Mouse (Mus musculus) midbrain, postnatal 0 days (tissue): ENCODE results near the gene Rabggtb. TPM values are rescaled to one million over a fixed set of nuclear protein-coding genes. Genes with fewer than 3 reads are reported as not detected.

ENCODE experiments used
- ATAC-seq: fragments of 200-750 bp; cut with Nextera tagmentation; 2 replicates; pipeline ENCODE4 v1.8.0; 2017; ENCODE audit warnings: moderate number of reproducible peaks, mild to moderate bottlenecking, moderate TSS enrichment, moderate library complexity; ENCODE audit not compliant: low FRiP score
- DNase-seq: peaks from one replicate; pipeline ENCODE4 v3.0.0-alpha.2; 2015; ENCODE audit warnings: low spot score
- H3K27ac ChIP-seq: fragments of 300-500 bp; sonication (generic); 2 replicates; pipeline ENCODE4 v1.5.1; 2014; ENCODE audit warnings: low read depth, mild to moderate bottlenecking, low read length, mixed read lengths
- H3K27me3 ChIP-seq: fragments of 300-500 bp; sonication (generic); 2 replicates; pipeline ENCODE4 v1.6.1; 2014; ENCODE audit warnings: low read length, control low read depth, mixed read lengths; ENCODE audit not compliant: insufficient read depth
- H3K36me3 ChIP-seq: fragments of 300-500 bp; sonication (generic); 2 replicates; pipeline ENCODE4 v1.6.1; 2014; ENCODE audit warnings: low read length, control low read depth, mixed read lengths; ENCODE audit not compliant: insufficient read depth
- H3K4me1 ChIP-seq: fragments of 300-500 bp; sonication (generic); 2 replicates; pipeline ENCODE4 v1.6.1; 2014; ENCODE audit warnings: mild to moderate bottlenecking, control low read depth, antibody characterized with exemption, low read length, mixed read lengths; ENCODE audit not compliant: insufficient read depth
- H3K4me2 ChIP-seq: fragments of 300-500 bp; sonication (generic); 2 replicates; pipeline ENCODE4 v1.6.1; 2014; ENCODE audit warnings: low read depth, mild to moderate bottlenecking, low read length, mixed read lengths; ENCODE audit not compliant: poor library complexity, severe bottlenecking
- H3K4me3 ChIP-seq: fragments of 300-500 bp; sonication (generic); 2 replicates; pipeline ENCODE4 v1.5.1; 2014; ENCODE audit warnings: low read depth, mild to moderate bottlenecking, low read length, moderate library complexity
- H3K9ac ChIP-seq: fragments of 300-500 bp; sonication (generic); replicated peaks from 2 replicates; pipeline ENCODE4 v1.6.1; 2014; ENCODE audit warnings: mild to moderate bottlenecking, low read length, moderate library complexity, mixed read lengths; ENCODE audit not compliant: poor library complexity, severe bottlenecking
- H3K9me3 ChIP-seq: fragments of 300-500 bp; sonication (generic); 2 replicates; pipeline ENCODE4 v1.6.1; 2016; ENCODE audit warnings: low read length, control low read depth
- CTCF ChIP-seq: IDR thresholded peaks from 2 replicates; pipeline ENCODE4 v1.5.1; 2016; ENCODE audit warnings: antibody characterized with exemption, mild to moderate bottlenecking
- WGBS: fragments of 180-500 bp; shearing (Covaris S2); extraction: QIAGEN DNeasy Blood & Tissue Kit; methylation state at CpG from one replicate; pipeline ENCODE4 v1.1.7; 2014; 5-methylcytosine and 5-hydroxymethylcytosine counted together
- polyA plus RNA-seq: library from polyadenylated mRNA; unstranded; fragments of >200 nt; fragmentation: Nextera tagmentation; extraction: Ambion mirVana; gene quantifications from 2 replicates; pipeline ENCODE4 v1.2.1, GENCODE M21; 2015
- total RNA-seq: library from RNA; depleted of rRNA; stranded (reverse); fragments of >200 nt; gene quantifications from 2 replicates; pipeline ENCODE4 v1.2.3, GENCODE M21; 2014

Gene Rabggtb
- total and polyA plus RNA-seq, 2 experiments from 2014 or later, result 52.7 to 63.1 TPM

DNA sequence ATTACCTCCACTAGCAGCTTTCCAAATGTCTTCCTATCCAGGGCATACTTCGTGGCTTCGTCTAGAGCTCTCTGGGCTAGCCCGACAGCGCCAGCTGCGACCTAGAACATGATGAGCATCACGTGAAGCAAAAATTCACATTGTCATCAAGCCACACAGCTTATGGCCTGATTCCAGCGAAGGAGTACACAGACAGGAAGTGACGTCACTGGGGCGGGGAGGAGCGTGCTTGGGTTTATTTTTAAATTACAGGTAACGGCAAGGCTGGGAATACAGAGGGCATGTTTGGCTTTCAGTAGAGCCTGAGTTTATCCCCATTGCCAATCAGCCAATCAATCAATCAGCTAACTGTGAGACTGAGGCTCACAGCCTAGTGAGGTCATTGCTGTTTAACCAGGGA is 16.7 kb upstream of the Rabggtb start:
- no peaks in the 10 kb centered on the region for H3K4me1 ChIP-seq
- WGBS, result 96% methylated on average over 11 of the region's 11 CpGs
- H3K9ac ChIP-seq, result no peak overlapping the region
- H3K36me3 ChIP-seq, result peaks cover 32% of the 10 kb centered on the region
- TF ChIP-seq CTCF, result no peak
- no peak for ATAC-seq
- no peaks in the 10 kb centered on the region for H3K27me3 ChIP-seq
- no peak for DNase-seq
- no peak overlapping the region for H3K4me2 ChIP-seq
- no peak overlapping the region for H3K4me3 ChIP-seq
- no peak overlapping the region for H3K27ac ChIP-seq
- no peaks in the 10 kb centered on the region for H3K9me3 ChIP-seq

DNA sequence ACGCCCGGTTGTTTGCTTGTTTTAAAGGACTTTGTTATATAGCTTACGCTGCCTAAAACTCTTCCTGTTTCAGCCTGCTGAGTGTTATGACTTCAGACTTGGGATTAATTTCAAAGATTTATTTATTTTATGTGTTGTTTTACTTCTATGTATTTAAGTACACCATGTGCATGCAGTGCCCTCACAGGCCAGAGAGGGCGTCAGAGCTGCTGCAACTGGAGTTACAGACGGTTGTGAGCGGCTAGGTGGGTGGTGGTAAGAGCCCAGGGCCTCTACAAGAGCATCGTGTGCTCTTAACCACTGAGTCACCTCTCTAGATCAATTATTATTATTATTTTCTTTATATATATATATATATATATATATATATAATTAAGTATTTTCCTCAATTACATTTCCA is 13.5 kb upstream of the Rabggtb start:
- 91% methylated on average over 7 of the region's 7 CpGs for WGBS
- ATAC-seq, result no peak
- H3K4me3 ChIP-seq, result no peak overlapping the region

DNA sequence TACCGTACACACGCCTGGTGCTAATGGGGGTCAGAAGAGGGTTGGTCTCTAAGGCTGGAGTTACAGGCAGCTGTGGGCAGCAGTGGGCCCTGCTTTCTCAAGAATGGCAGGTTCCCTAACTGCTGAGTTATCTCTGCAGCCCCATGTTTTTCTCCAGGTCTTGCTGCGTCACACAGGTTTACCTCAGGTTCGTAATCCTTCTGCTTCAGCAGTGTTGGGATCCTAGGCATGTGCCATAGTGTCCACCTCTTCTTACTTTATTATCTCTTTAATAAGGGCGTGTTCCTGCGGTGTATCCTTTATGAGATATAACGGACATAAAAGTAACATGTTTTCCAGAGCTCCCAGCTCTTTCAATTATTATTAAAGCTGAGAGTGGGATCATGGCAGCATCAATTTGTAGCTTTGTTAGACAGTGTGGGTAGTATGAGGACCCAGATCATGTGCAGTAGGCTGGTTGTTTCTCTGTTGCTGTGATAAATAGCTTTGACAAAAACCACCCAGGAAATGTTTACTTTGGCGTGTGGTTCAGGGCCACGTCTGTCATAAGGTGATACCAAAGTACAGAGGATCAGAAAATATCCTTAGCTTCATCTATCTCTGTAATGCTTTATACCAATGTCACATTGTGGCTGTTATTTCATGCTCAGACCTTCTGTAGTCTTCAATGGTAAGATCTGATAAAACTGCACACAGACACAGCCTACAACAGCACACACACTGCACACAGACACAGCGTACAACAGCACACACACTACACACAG is 8.5 kb upstream of the Rabggtb start:
- Histone ChIP-seq H3K27ac (no peak overlapping the region), H3K4me1 (no peaks in the 10 kb centered on the region), H3K9me3 (no peaks in the 10 kb centered on the region), H3K36me3 (peaks cover 4% of the 10 kb centered on the region), H3K9ac (no peak overlapping the region), H3K27me3 (no peaks in the 10 kb centered on the region), H3K4me2 (no peak overlapping the region), H3K4me3 (no peak overlapping the region)
- ATAC-seq (no peak), DNase-seq (no peak)
- WGBS, result 95% methylated on average over 10 of the region's 10 CpGs
- TF ChIP-seq CTCF, result no peak

More for the DNA sequence above, 13.5 kb upstream of the Rabggtb start:
- H3K9ac ChIP-seq, result no peak overlapping the region
- TF ChIP-seq CTCF, result no peak
- no peaks in the 10 kb centered on the region for H3K4me1 ChIP-seq
- no peak overlapping the region for H3K4me2 ChIP-seq
- H3K27ac ChIP-seq, result no peak overlapping the region
- peaks cover 16% of the 10 kb centered on the region for H3K36me3 ChIP-seq
- no peaks in the 10 kb centered on the region for H3K9me3 ChIP-seq
- no peaks in the 10 kb centered on the region for H3K27me3 ChIP-seq
- DNase-seq, result no peak

DNA sequence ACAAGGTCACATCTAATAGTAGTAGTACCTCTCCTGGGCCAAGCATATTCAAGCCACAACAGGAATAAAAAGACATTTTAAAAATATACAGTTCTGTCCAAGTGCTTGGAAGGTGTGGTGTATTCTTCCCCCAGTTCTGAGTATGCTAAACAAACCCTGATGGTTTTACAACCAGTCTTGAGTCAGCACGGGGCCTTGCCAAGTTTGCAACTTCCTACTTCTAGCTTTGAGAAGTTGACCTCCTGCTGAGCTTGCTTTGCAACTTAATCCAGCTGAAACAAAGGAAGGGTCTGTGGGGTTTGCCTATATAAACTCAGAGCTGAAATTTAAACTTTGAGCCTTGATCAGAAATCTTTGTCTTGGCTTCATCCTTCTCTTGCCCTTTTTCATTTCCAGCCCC is 4.4 kb upstream of the Rabggtb start:
- Histone ChIP-seq H3K27ac (no peak overlapping the region), H3K36me3 (no peaks in the 10 kb centered on the region), H3K9me3 (no peaks in the 10 kb centered on the region), H3K9ac (no peak overlapping the region), H3K27me3 (no peaks in the 10 kb centered on the region), H3K4me2 (no peak overlapping the region), H3K4me1 (no peaks in the 10 kb centered on the region), H3K4me3 (no peak overlapping the region)
- no peak for ATAC-seq
- no peak for TF ChIP-seq CTCF
- peak; percentile 38 for DNase-seq
- 5% methylated on average over 1 of the region's 1 CpGs for WGBS

DNA sequence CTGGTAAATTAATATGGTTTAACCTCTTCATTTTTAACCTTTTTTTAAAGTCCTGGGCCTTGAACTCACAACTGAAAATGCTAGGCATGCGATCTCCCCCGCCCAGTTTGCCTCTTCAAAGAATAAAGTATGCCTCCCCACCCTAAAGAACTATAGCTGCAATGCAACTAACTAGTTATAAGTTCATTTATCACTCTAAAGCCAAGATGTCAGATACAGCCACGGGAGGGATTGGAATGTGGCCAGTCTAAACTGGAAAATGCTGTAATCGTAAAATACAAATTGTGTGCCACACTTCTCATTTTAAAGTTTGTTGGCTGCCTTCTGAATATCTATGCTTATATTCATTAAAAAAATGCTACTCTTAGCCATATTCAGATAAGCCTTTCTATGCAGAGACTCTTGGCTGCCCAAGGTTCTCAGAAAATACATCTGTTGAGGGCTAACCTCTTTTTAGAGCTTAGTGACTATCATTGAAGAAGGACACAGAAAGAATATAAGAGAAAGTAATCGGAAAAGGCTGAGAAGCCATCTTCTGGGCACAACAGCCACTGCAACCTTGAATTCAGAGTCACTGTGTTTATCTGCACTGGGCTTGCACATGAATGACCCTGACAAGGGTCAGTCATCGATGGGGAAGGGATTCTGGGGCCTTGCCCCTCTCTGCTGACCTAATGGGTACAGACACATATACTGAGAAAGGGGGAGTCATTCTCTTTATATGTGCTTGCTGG is 868 bp upstream of the Rabggtb start:
- Histone ChIP-seq H3K36me3 (peaks cover 18% of the 10 kb centered on the region), H3K4me3 (peak overlapping the region; percentile 84; the same call in 1 of the 2 replicates), H3K27ac (peak overlapping the region; percentile 93), H3K4me2 (peak overlapping the region; percentile 76), H3K4me1 (peaks cover 13% of the 10 kb centered on the region; the same call in 1 of the 2 replicates), H3K9ac (peak overlapping the region; percentile 62; the same call in 1 of the 2 replicates), H3K27me3 (no peaks in the 10 kb centered on the region), H3K9me3 (no peaks in the 10 kb centered on the region)
- TF ChIP-seq CTCF, result peak; percentile 39
- peak; percentile 25 for DNase-seq
- ATAC-seq, result no peak
- 63% methylated on average over 6 of the region's 6 CpGs for WGBS

DNA sequence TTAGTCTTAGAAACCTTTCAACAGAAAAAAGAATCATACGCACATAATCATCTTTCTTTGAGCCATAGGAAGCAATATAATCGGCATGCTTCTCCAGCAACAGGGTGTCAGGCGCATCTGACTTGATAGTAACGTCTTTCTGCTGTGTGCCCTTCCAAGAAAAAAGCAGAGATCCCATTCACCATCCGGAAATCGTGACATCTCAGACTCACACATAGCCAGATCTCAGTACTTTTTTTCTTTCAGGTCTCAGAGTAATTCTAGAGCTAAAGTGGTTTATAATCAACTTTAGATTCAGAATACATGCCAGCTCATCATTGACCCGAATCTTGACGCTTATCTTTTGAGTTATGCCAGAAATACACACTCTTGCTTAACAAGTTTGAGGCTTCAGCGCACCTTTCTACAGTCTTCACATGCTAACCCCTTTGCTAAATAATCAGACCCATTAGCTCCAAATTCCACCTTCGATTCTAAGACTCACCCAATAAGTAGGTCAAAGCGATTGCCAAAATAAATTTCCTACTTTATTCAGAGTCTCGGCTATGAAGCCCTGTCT is 848 bp downstream of the Rabggtb start:
- H3K27me3 ChIP-seq, result no peaks in the 10 kb centered on the region
- peak overlapping the region; percentile 76 for H3K4me2 ChIP-seq
- H3K9me3 ChIP-seq, result no peaks in the 10 kb centered on the region
- peaks cover 31% of the 10 kb centered on the region for H3K36me3 ChIP-seq
- peak overlapping the region; percentile 92 for H3K9ac ChIP-seq
- 2% methylated on average over 12 of the region's 12 CpGs for WGBS
- DNase-seq, result no peak
- H3K27ac ChIP-seq, result peak overlapping the region; percentile 85
- H3K4me1 ChIP-seq, result peaks cover 13% of the 10 kb centered on the region; the same call in 1 of the 2 replicates
- ATAC-seq, result no peak
- TF ChIP-seq CTCF, result no peak
- peak overlapping the region; percentile 84 for H3K4me3 ChIP-seq
